Comparison of ENCODE assay signal across 8 mouse cellular contexts in genomic region chr4:142238041-142238440, GRCm38 (mm10). TPM values are rescaled to one million over a fixed set of nuclear protein-coding genes. Genes with fewer than 3 reads are reported as not detected.
DNase-seq lines count a peak whose midpoint lies in the region; ATAC-seq and TF ChIP-seq lines count a peak whose summit lies in the region.

No protein-coding gene starts in this region.

- H3K4me2 ChIP-seq in embryonic facial prominence, embryonic 14.5 days (ENCODE audit: low read depth, low read length), result peak overlapping the region; percentile 97
- H3K4me2 ChIP-seq in limb, embryonic 13.5 days (replicated peaks), result peak overlapping the region; percentile 85
- H3K4me2 ChIP-seq in neural tube, embryonic 13.5 days, result peak overlapping the region; percentile 97

- peak overlapping the region; percentile 52 for H3K4me3 ChIP-seq in cerebellum, adult 2 months (replicated peaks; ENCODE audit: insufficient read depth, low read depth, low read length)
- H3K4me3 ChIP-seq in embryonic facial prominence, embryonic 14.5 days (ENCODE audit: low read depth, low read length), result peak overlapping the region; percentile 71
- H3K4me3 ChIP-seq in hindbrain, embryonic 10.5 days, result peak overlapping the region; percentile 82
- H3K4me3 ChIP-seq in limb, embryonic 13.5 days, result peak overlapping the region; percentile 70
- peak overlapping the region; percentile 61 for H3K4me3 ChIP-seq in neural tube, embryonic 13.5 days

- no peak for ATAC-seq in embryonic facial prominence, embryonic 14.5 days (ENCODE audit: low read depth)
- no peak for ATAC-seq in limb, embryonic 13.5 days (ENCODE audit: low FRiP score, low read depth)
- ATAC-seq in neural tube, embryonic 13.5 days (ENCODE audit: low read depth), result no peak; the same call in 1 of the 2 replicates

- WGBS in cerebellum, adult 2 months, result 48% methylated on average over 14 of the region's 14 CpGs
- WGBS in embryonic facial prominence, embryonic 14.5 days, result 7% methylated on average over 13 of the region's 14 CpGs
- 26% methylated on average over 14 of the region's 14 CpGs for WGBS in hindbrain, embryonic 10.5 days
- 15% methylated on average over 14 of the region's 14 CpGs for WGBS in limb, embryonic 13.5 days
- 19% methylated on average over 14 of the region's 14 CpGs for WGBS in neural tube, embryonic 13.5 days

- H3K27ac ChIP-seq in cerebellum, adult 2 months (ENCODE audit: insufficient read depth, low read length), result no peak overlapping the region
- peak overlapping the region; percentile 67; the same call in 1 of the 2 replicates for H3K27ac ChIP-seq in embryonic facial prominence, embryonic 14.5 days (replicated peaks; ENCODE audit: low read depth, low read length)
- peak overlapping the region; percentile 88; the same call in 1 of the 2 replicates for H3K27ac ChIP-seq in hindbrain, embryonic 10.5 days
- H3K27ac ChIP-seq in limb, embryonic 13.5 days, result no peak overlapping the region
- H3K27ac ChIP-seq in neural tube, embryonic 13.5 days (replicated peaks), result no peak overlapping the region

- H3K36me3 ChIP-seq in embryonic facial prominence, embryonic 14.5 days (ENCODE audit: control insufficient read depth, insufficient read depth, low read length), result no peaks in the 10 kb centered on the region
- no peaks in the 10 kb centered on the region for H3K36me3 ChIP-seq in hindbrain, embryonic 10.5 days
- no peaks in the 10 kb centered on the region for H3K36me3 ChIP-seq in limb, embryonic 13.5 days
- no peaks in the 10 kb centered on the region for H3K36me3 ChIP-seq in neural tube, embryonic 13.5 days

- H3K4me1 ChIP-seq in cerebellum, adult 2 months (ENCODE audit: control insufficient read depth, insufficient read depth, low read length), result peaks cover 11% of the 10 kb centered on the region; the same call in 1 of the 2 replicates
- H3K4me1 ChIP-seq in embryonic facial prominence, embryonic 14.5 days (ENCODE audit: control insufficient read depth, insufficient read depth, low read length), result peaks cover 25% of the 10 kb centered on the region
- peaks cover 54% of the 10 kb centered on the region for H3K4me1 ChIP-seq in hindbrain, embryonic 10.5 days (replicated peaks)
- peaks cover 46% of the 10 kb centered on the region for H3K4me1 ChIP-seq in limb, embryonic 13.5 days
- H3K4me1 ChIP-seq in neural tube, embryonic 13.5 days (replicated peaks), result peaks cover 37% of the 10 kb centered on the region

- H3K27me3 ChIP-seq in cerebellum, adult 2 months (ENCODE audit: control insufficient read depth, insufficient read depth, low read length), result no peaks in the 10 kb centered on the region
- H3K27me3 ChIP-seq in embryonic facial prominence, embryonic 14.5 days (replicated peaks; ENCODE audit: control insufficient read depth, insufficient read depth, low read length), result no peaks in the 10 kb centered on the region
- H3K27me3 ChIP-seq in hindbrain, embryonic 10.5 days (ENCODE audit: insufficient read depth, poor library complexity, severe bottlenecking), result peaks cover 14% of the 10 kb centered on the region
- peaks cover 5% of the 10 kb centered on the region; the same call in 1 of the 2 replicates for H3K27me3 ChIP-seq in limb, embryonic 13.5 days
- peaks cover 11% of the 10 kb centered on the region for H3K27me3 ChIP-seq in neural tube, embryonic 13.5 days

- no peak for DNase-seq in cerebellum, adult 2 months
- DNase-seq in cerebellum, adult 8-10 months, result no peak
- DNase-seq in embryonic facial prominence, embryonic 14.5 days (ENCODE audit: low spot score), result peak; percentile 60
- no peak for DNase-seq in hindbrain, embryonic 10.5 days (ENCODE audit: low spot score)
- DNase-seq in urinary bladder, adult 2 months (ENCODE audit: low spot score), result no peak
- no peak for DNase-seq in layer of hippocampus, postnatal 10 days (ENCODE audit: low spot score in 2 of 2)

- no peaks in the 10 kb centered on the region for H3K9me3 ChIP-seq in embryonic facial prominence, embryonic 14.5 days (ENCODE audit: control insufficient read depth, low read length)
- no peaks in the 10 kb centered on the region for H3K9me3 ChIP-seq in hindbrain, embryonic 10.5 days
- H3K9me3 ChIP-seq in limb, embryonic 13.5 days, result no peaks in the 10 kb centered on the region
- no peaks in the 10 kb centered on the region for H3K9me3 ChIP-seq in neural tube, embryonic 13.5 days

- no peak for TF ChIP-seq CTCF in cerebellum, adult 2 months (IDR thresholded peaks at IDR 0.05; ENCODE audit: borderline replicate concordance, insufficient read depth, low read depth, low read length)

- no peak for TF ChIP-seq POLR2A in cerebellum, adult 2 months (IDR thresholded peaks at IDR 0.05; ENCODE audit: borderline replicate concordance, insufficient read depth, low read length)

- peak overlapping the region; percentile 80 for H3K9ac ChIP-seq in embryonic facial prominence, embryonic 14.5 days (ENCODE audit: low read depth, low read length)
- peak overlapping the region; percentile 79 for H3K9ac ChIP-seq in limb, embryonic 13.5 days
- peak overlapping the region; percentile 79 for H3K9ac ChIP-seq in neural tube, embryonic 13.5 days

RNA-seq across cellular contexts. Expression of gene Kazn, which starts 1.2 kb away (rescaled TPM):
- polyA plus RNA-seq in cerebellum, adult 2 months (2012; rRNA removed), result 73.3 and 75.7 TPM in 2 replicates
- 11.7 and 11.9 TPM in 2 replicates for polyA plus RNA-seq in embryonic facial prominence, embryonic 14.5 days (2014; fragmentation: Nextera tagmentation; extraction: Ambion mirVana)
- 11.4 and 14.3 TPM in 2 replicates for polyA plus RNA-seq in hindbrain, embryonic 10.5 days (2016; fragmentation: Nextera tagmentation; extraction: Ambion mirVana)
- 14.4 and 15.3 TPM in 2 replicates for polyA plus RNA-seq in limb, embryonic 13.5 days (2015; fragmentation: Nextera tagmentation; extraction: Ambion mirVana)
- polyA plus RNA-seq in neural tube, embryonic 13.5 days (2015; fragmentation: Nextera tagmentation; extraction: Ambion mirVana), result 18.9 and 19.0 TPM in 2 replicates
- 13.8 and 15.9 TPM in 2 replicates for polyA plus RNA-seq in urinary bladder, adult 2 months (2012; rRNA removed)
- total RNA-seq in layer of hippocampus, postnatal 10 days (2021), result 10 to 100 TPM; 40.3 to 52.8 TPM

Comparison
In these comparisons a context has a peak if more than half of its experiments do, and no peak if none do; other contexts are left out.
1. H3K27ac ChIP-seq: peak in embryonic facial prominence, embryonic 14.5 days (single experiment) and hindbrain, embryonic 10.5 days (single experiment); none in cerebellum, adult 2 months (single experiment), limb, embryonic 13.5 days (single experiment) and neural tube, embryonic 13.5 days (single experiment).
2. Peak in every context shown above with its lines, with median percentiles within 50 percentile points of each other: H3K4me3 ChIP-seq, H3K4me2 ChIP-seq and H3K9ac ChIP-seq.